ENCODE assay signal across 25 mouse cellular contexts in the genomic region with DNA sequence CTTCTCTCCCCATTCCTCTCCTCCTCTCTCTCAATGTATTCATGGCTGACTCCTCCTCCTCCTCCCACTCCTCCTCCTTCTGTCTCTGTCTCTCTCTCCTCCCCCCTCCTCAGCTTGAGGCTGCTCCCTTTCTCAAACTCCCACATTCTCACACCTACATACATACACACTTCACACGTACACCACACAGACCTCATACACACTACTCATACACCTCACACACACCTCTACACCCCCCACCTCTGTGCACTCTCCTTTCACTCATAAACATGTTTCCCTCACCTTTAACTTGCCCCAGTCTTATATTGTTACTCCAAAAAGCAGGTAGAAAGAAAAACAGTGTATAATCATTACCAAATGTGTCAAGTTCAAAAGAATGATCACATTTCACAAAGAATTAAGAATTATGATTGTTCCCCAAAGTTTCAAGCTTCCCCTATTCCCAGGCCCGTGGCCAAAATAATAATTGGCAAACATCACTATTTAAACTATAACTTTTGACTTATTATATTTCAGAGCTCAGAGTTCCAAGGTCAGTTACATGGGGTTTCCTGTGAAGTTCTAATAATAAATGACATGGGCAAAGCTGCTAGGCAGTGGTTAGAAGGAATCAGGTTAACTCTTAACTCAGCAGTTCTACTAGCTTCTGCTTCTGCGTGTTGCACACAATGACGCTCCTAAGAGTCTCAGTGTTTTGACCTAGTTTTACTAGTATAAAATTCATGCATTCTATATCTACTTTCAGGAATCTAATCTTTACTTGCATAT. TPM values are rescaled to one million over a fixed set of nuclear protein-coding genes. Genes with fewer than 3 reads are reported as not detected.
"Had no signal": no experiment of that assay in that cellular context is flagged by ENCODE, and none has a peak within 500 bp of the region (broad histone marks: within the 10 kb centered on the region; RNA-seq: fewer than 3 reads in every experiment).

No protein-coding gene starts in this region.

- H3K27me3 ChIP-seq: intestine, embryonic 15.5 days; limb, embryonic 12.5 days; midbrain, embryonic 13.5 days had no signal

- DNase-seq: kidney, adult 18-20 months; kidney, postnatal 25 days; layer of hippocampus, adult 9-11 months; liver, embryonic 13.5 days; lung, adult 2 months; lung, postnatal 14 days; lung, postnatal 4 days; thymus, adult 18-20 months; thymus, postnatal 36 days had no signal

- H3K4me1 ChIP-seq: intestine, embryonic 15.5 days; limb, embryonic 12.5 days; liver, embryonic 13.5 days; midbrain, embryonic 10.5 days; midbrain, embryonic 13.5 days had no signal

- H3K4me2 ChIP-seq: intestine, embryonic 15.5 days; limb, embryonic 12.5 days; liver, embryonic 13.5 days; midbrain, embryonic 13.5 days had no signal

- H3K36me3 ChIP-seq: intestine, embryonic 15.5 days; limb, embryonic 12.5 days; liver, embryonic 13.5 days; midbrain, embryonic 10.5 days; midbrain, embryonic 13.5 days had no signal

- H3K27ac ChIP-seq: intestine, embryonic 15.5 days; layer of hippocampus, adult 2 months; limb, embryonic 12.5 days; liver, embryonic 13.5 days; midbrain, embryonic 10.5 days; midbrain, embryonic 13.5 days had no signal

- H3K9ac ChIP-seq: intestine, embryonic 15.5 days; limb, embryonic 12.5 days; liver, embryonic 13.5 days; midbrain, embryonic 13.5 days had no signal

- ATAC-seq: intestine, embryonic 15.5 days; midbrain, embryonic 13.5 days; midbrain, embryonic 16.5 days had no signal

- H3K9me3 ChIP-seq: intestine, embryonic 15.5 days; liver, embryonic 13.5 days; midbrain, embryonic 13.5 days had no signal

- H3K4me3 ChIP-seq: intestine, embryonic 15.5 days; layer of hippocampus, adult 2 months; limb, embryonic 12.5 days; liver, embryonic 13.5 days; midbrain, embryonic 10.5 days; midbrain, embryonic 13.5 days had no signal

RNA-seq across cellular contexts. Expression of gene Vmn1r4, which starts 8.0 kb away (rescaled TPM):
- polyA plus RNA-seq: large intestine, adult 2 months; liver, adult 2 months; small intestine, adult 2 months had no signal

RNA-seq across cellular contexts. Expression of gene Vmn1r5, which starts 38.2 kb away (rescaled TPM):
- polyA plus RNA-seq: intestine, embryonic 15.5 days; large intestine, adult 2 months; limb, embryonic 12.5 days; liver, adult 2 months; liver, embryonic 13.5 days; liver, embryonic 16.5 days; lung, adult 2 months; lung, embryonic 16.5 days; midbrain, embryonic 10.5 days; midbrain, embryonic 13.5 days; midbrain, embryonic 16.5 days; neural tube, embryonic 11.5 days; neural tube, embryonic 14.5 days; small intestine, adult 2 months; spleen, adult 2 months; stomach, embryonic 16.5 days; testis, adult 2 months had no signal
